Mouse (Mus musculus) testis, adult 2 months (tissue): Measurements from ENCODE around the gene Magi2.

Experiments
- CTCF ChIP-seq: fragments of 200-500 bp; IDR thresholded peaks from 2 replicates; pipeline ENCODE4 v1.5.1; 2012; ENCODE audit warnings: low read depth, mild to moderate bottlenecking, inconsistent platforms, low read length, moderate library complexity; ENCODE audit not compliant: control insufficient read depth, insufficient read depth, insufficient replicate concordance
- POLR2A ChIP-seq: fragments of 200-500 bp; IDR thresholded peaks from 2 replicates; pipeline ENCODE4 v1.6.1; 2012; ENCODE audit warnings: low read depth, mild to moderate bottlenecking, inconsistent platforms, low read length, moderate library complexity; ENCODE audit not compliant: control insufficient read depth

- no peak for TF ChIP-seq CTCF
- no peak for TF ChIP-seq POLR2A
These were observed 848.0 kb downstream of the Magi2 start for GRCm38 (mm10) chr5:20074867-20075266.
